Mouse (Mus musculus) olfactory bulb, adult 2 months (tissue): ENCODE data around the gene Foxa3.

Experiments
- CTCF ChIP-seq: fragments of 200-500 bp; IDR thresholded peaks from 2 replicates; pipeline ENCODE4 v1.5.1; 2012; ENCODE audit warnings: low read depth, mild to moderate bottlenecking, low read length, moderate library complexity; ENCODE audit not compliant: insufficient read depth
- POLR2A ChIP-seq: fragments of 200-500 bp; IDR thresholded peaks from 2 replicates; pipeline ENCODE4 v1.6.1; 2012; ENCODE audit warnings: mild to moderate bottlenecking, low read depth, low read length, moderate library complexity; ENCODE audit not compliant: insufficient read depth

DNA sequence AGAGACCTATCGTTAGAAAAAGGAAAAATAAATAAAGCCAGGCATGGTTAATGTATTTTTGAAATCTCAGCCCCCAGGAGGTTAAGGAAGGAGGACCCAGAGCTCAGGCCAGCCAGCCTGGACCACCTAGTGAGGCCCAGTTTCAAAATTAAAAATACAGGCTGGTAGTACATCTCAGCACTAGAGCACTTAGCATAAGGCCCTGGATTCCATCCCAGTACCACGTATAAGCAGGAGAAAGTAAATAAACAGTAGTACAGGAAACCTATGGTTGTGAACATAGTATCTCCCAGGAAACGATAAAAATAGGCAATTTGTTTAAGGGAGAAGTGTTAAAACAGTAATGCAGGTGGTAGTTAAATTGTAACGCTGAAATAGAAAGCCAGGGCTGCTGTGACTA lies 21.2 kb downstream of the Foxa3 start:
- TF ChIP-seq CTCF (no peak), POLR2A (no peak)
